Mouse (Mus musculus) cerebellum, postnatal 25 days (tissue): ENCODE data around the gene Ppp1r26.

ENCODE experiments used
- DNase-seq, 2 experiments: peaks; one replicate each; pipeline ENCODE4 v3.0.0; 2021; ENCODE audit warnings: mixed read lengths in 2 of 2

Ppp1r26 gene

GRCm38 (mm10) chr2:28446515-28447314 is at the start of gene Ppp1r26:
Gene Ppp1r26, plus strand, starts transcription at chr2:28446800.
- DNase-seq: peak; percentile 71 to 79

- no peak for DNase-seq
Observed at GRCm38 (mm10) chr2:28396928-28397327, 49.7 kb upstream of the Ppp1r26 start.

- no peak for DNase-seq
Observed at GRCm38 (mm10) chr2:28397417-28398119, 49.0 kb upstream of the Ppp1r26 start.

- no peak for DNase-seq
Observed at GRCm38 (mm10) chr2:28401647-28402046, 45.0 kb upstream of the Ppp1r26 start.

- DNase-seq: peak in 1 of 2 experiments; percentile 4
Observed at GRCm38 (mm10) chr2:28402128-28402527, 44.5 kb upstream of the Ppp1r26 start.

- DNase-seq: no peak
Observed at GRCm38 (mm10) chr2:28407796-28408195, 38.8 kb upstream of the Ppp1r26 start.

- DNase-seq: no peak
Observed at GRCm38 (mm10) chr2:28409144-28409543, 37.5 kb upstream of the Ppp1r26 start.

- peak in 1 of 2 experiments; percentile 6 for DNase-seq
Observed at GRCm38 (mm10) chr2:28409566-28409965, 37.0 kb upstream of the Ppp1r26 start.

- peak; percentile 79 to 80 for DNase-seq
Observed at GRCm38 (mm10) chr2:28412936-28413335, 33.7 kb upstream of the Ppp1r26 start.

- peak; percentile 66 to 73 for DNase-seq
Observed at GRCm38 (mm10) chr2:28414116-28414756, 32.4 kb upstream of the Ppp1r26 start.

GRCm38 (mm10) chr2:28414757-28415137 is 31.9 kb upstream of the Ppp1r26 start:
- DNase-seq: peak in 1 of 2 experiments; percentile 43

GRCm38 (mm10) chr2:28415387-28416024 is 31.1 kb upstream of the Ppp1r26 start:
- peak; percentile 95 to 97 for DNase-seq

GRCm38 (mm10) chr2:28416511-28416910 is 30.1 kb upstream of the Ppp1r26 start:
- DNase-seq: peak; percentile 72

GRCm38 (mm10) chr2:28418034-28418433 is 28.6 kb upstream of the Ppp1r26 start:
- DNase-seq: peak; percentile 97 to 98

GRCm38 (mm10) chr2:28419898-28420297 is 26.7 kb upstream of the Ppp1r26 start:
- DNase-seq: peak; percentile 97 to 98

- DNase-seq: peak; percentile 46 to 73
Observed at GRCm38 (mm10) chr2:28423167-28423566, 23.4 kb upstream of the Ppp1r26 start.

GRCm38 (mm10) chr2:28427226-28427625 is 19.4 kb upstream of the Ppp1r26 start:
- DNase-seq: no peak

GRCm38 (mm10) chr2:28430846-28431245 is 15.8 kb upstream of the Ppp1r26 start:
- DNase-seq: no peak

GRCm38 (mm10) chr2:28432811-28433210 is 13.8 kb upstream of the Ppp1r26 start:
- DNase-seq: peak in 1 of 2 experiments; percentile 56

- DNase-seq: no peak
Observed at GRCm38 (mm10) chr2:28433512-28433911, 13.1 kb upstream of the Ppp1r26 start.

- no peak for DNase-seq
Observed at GRCm38 (mm10) chr2:28435401-28435800, 11.2 kb upstream of the Ppp1r26 start.

- no peak for DNase-seq
Observed at GRCm38 (mm10) chr2:28440842-28441241, 5.8 kb upstream of the Ppp1r26 start.

- DNase-seq: no peak
Observed at GRCm38 (mm10) chr2:28445082-28445481, 1.5 kb upstream of the Ppp1r26 start.
